Mouse (Mus musculus): ENCODE results near the gene Mosmo. TPM values are rescaled to one million over a fixed set of nuclear protein-coding genes. Genes with fewer than 3 reads are reported as not detected.

Mosmo gene
- polyA plus RNA-seq (2016; fragmentation: Nextera tagmentation; extraction: Ambion mirVana), result 15.2 and 19.0 TPM in 2 replicates

DNA sequence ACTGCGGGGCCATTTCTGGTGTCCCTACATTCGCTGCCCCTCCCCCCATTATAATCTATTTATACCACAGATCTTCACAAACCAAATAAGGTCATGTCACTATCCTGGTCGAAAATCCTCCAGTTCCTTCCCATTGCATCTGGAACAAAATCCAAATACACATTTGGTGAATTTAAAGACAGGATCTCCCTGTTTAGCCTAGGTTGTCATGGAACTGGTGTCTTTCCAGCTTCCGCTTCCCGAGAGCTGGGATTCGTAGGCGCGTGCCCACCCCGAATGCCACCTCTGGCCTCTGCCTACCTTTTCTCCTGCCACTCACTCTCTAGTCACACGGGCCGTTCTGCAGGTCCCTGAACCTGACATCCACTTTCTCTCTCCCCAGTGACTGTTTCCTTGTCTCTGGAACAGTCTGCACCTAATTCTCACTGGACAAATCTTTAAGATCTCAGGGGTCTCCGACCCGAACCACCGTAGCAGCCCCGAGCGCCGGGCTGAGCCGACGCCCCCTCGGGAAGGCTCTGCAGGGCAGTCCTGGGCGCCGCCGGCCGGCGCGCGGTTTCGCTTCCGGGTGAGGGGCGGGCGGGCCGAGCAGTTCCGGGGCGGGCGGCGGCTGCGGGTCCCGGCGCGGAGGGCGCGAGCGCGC, at the start of gene Mosmo:
TSS of gene Mosmo (plus strand) at position 618 of the 643 bp plus-strand sequence.
- Histone ChIP-seq H3K9ac (peak within 1 kb of the TSS; percentile 94), H3K4me1 (peaks cover 25% of the 10 kb centered on the region), H3K27ac (peak within 1 kb of the TSS; percentile 87), H3K9me3 (replicated peaks) (no peaks in the 10 kb centered on the region), H3K27me3 (no peaks in the 10 kb centered on the region), H3K4me3 (peak within 1 kb of the TSS; percentile 89), H3K36me3 (no peaks in the 10 kb centered on the region), H3K4me2 (replicated peaks) (peak within 1 kb of the TSS; percentile 70)
- WGBS, result under 1% methylated on average over 37 of the region's 44 CpGs
- ATAC-seq (ENCODE audit: low FRiP score), result peak; percentile 98

DNA sequence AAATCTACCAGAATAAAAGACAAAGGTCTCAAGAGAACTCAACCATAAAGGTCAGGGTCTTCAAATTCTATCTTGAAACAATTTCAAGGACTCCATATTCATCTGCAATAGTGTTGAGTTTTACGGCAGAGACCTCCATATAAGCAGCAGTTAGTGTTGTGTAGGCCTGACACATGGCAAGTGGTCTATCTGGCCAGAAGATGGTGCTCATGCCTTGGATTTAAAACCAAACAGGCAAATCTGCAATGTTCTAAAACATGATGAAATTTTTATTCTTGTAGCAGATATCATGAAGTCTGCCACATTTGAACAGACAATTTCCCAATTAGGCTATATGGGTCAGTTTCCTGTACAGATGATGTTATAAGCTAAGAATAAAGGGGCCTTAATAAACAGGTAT, 44.9 kb upstream of the Mosmo start:
- Histone ChIP-seq H3K4me1 (peaks cover 14% of the 10 kb centered on the region), H3K9me3 (replicated peaks) (no peaks in the 10 kb centered on the region), H3K4me3 (no peak overlapping the region), H3K27me3 (no peaks in the 10 kb centered on the region), H3K27ac (no peak overlapping the region), H3K36me3 (no peaks in the 10 kb centered on the region), H3K4me2 (replicated peaks) (no peak overlapping the region), H3K9ac (no peak overlapping the region)
- no peak for ATAC-seq (ENCODE audit: low FRiP score)
- WGBS, result 89% methylated on average over 1 of the region's 1 CpGs

DNA sequence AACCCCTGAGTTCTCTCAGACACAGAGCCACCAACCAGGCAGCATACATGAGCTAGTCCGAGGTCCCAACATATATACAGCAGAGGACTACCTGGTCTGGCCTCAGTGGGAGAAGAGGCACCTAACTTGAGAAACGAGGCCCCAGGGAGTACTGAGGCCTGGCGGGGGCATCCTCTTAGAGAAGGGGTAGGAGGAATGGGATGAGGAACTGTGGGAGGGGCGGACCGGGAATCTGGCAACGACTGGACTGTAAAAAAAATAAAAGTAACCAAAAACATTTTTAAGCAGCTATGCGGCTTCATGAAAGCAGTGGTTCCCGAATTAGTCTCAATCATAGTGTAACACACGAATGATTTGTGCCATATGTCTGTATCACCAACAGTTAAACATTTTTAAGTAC, 43.1 kb upstream of the Mosmo start:
- Histone ChIP-seq H3K9me3 (replicated peaks) (no peaks in the 10 kb centered on the region), H3K4me2 (replicated peaks) (peak overlapping the region; percentile 78), H3K9ac (peak overlapping the region; percentile 91), H3K27me3 (no peaks in the 10 kb centered on the region), H3K36me3 (peaks cover 14% of the 10 kb centered on the region), H3K4me3 (peak overlapping the region; percentile 96), H3K4me1 (peaks cover 14% of the 10 kb centered on the region), H3K27ac (peak overlapping the region; percentile 88; the same call in 1 of the 2 replicates)
- no peak for ATAC-seq (ENCODE audit: low FRiP score)
- WGBS, result 9% methylated on average over 9 of the region's 9 CpGs

DNA sequence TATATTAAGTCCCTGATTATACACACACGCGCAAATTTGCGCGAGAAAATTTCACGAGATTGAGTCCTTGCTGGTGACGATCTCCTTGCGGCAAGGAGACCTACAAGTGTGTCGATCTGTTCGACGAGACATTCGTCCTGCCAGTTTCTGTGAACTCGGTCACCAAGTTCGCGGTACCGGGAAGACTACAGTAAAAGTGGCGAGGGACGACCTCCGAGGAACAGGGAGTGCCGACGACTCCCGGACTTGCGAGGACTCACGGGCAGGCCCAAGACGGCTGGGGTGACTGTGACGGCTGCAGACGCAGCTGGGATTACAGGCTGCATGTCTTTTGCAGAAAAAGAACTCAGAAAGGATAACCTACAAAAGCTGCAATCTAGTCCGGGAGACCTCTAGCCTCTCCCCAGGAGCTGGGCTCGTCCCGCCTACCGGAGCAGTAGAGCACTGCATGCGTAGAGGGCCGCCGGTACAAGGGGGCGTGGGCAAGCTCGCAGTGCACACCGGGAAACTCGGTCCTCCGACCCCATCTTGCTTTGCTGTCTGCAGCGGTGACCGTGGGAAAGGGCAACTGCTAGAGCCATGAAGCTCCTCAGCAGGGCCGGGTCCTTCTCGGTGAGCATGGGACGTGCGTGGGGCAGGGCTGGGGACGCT, 42.6 kb upstream of the Mosmo start, which contains the start of gene Uqcrc2:
TSS of gene Uqcrc2 (plus strand) at position 466 of the 651 bp plus-strand sequence.
- under 1% methylated on average over 45 of the region's 45 CpGs for WGBS
- Histone ChIP-seq H3K9me3 (replicated peaks) (no peaks in the 10 kb centered on the region), H3K4me2 (replicated peaks) (peak within 1 kb of the TSS; percentile 78), H3K4me3 (peak within 1 kb of the TSS; percentile 96), H3K27ac (peak within 1 kb of the TSS; percentile 88), H3K36me3 (peaks cover 19% of the 10 kb centered on the region), H3K4me1 (peaks cover 14% of the 10 kb centered on the region), H3K9ac (peak within 1 kb of the TSS; percentile 91), H3K27me3 (no peaks in the 10 kb centered on the region)
- peak; percentile 99 for ATAC-seq (ENCODE audit: low FRiP score)

DNA sequence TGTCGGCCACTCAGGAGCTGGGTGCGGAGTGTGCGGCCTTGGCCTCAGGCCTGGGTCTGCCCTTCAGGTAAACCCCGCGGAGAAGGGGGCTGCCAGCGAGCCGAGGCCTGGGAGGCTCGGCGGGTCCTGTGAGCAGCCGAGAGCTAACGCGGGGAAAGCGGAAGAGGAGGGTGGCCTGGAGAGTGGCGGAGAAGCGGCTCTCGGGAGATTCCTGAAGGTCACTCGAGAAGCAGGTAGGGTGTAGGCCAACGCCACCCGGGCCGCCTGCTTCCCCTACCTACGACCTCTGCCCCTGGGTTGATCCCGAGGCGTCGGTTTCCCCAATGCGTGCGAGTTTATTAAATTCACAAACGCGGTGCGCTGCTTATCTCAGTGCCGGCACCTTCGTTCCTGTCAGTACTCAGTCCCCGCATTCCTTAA, 42.0 kb upstream of the Mosmo start:
- peak; percentile 90 for ATAC-seq (ENCODE audit: low FRiP score)
- H3K9me3 ChIP-seq (replicated peaks), result no peaks in the 10 kb centered on the region

DNA sequence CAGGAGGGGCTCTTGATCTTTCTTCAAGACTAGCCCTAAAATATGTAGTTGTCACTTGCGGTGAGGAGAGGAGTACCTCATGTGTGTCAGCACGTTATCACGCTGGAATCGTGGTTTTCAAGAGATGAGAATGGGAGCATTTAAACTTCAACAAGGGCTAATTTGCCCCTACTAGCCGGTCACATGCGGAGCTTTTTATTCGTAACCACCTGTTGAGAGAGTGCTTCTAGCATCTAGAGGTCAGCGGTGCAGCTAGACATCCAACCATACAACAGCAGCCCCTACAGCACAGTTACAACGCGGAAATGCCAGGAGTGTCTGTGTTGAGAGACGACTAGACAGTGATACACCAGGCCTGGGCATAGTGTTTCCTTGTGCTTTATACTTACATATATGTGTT, 41.6 kb upstream of the Mosmo start:
- H3K27ac ChIP-seq, result no peak overlapping the region; the same call in 1 of the 2 replicates
- H3K4me1 ChIP-seq, result peaks cover 14% of the 10 kb centered on the region
- peak overlapping the region; percentile 91 for H3K9ac ChIP-seq
- H3K27me3 ChIP-seq, result no peaks in the 10 kb centered on the region
- H3K4me2 ChIP-seq (replicated peaks), result peak overlapping the region; percentile 78
- 4% methylated on average over 11 of the region's 11 CpGs for WGBS
- no peaks in the 10 kb centered on the region for H3K9me3 ChIP-seq (replicated peaks)
- peak overlapping the region; percentile 96 for H3K4me3 ChIP-seq
- peaks cover 28% of the 10 kb centered on the region for H3K36me3 ChIP-seq
- ATAC-seq (ENCODE audit: low FRiP score), result no peak

More for the DNA sequence above, 42.0 kb upstream of the Mosmo start:
- peak overlapping the region; percentile 96 for H3K4me3 ChIP-seq
- WGBS, result under 1% methylated on average over 31 of the region's 32 CpGs
- peaks cover 24% of the 10 kb centered on the region for H3K36me3 ChIP-seq
- H3K4me1 ChIP-seq, result peaks cover 14% of the 10 kb centered on the region
- peak overlapping the region; percentile 88 for H3K27ac ChIP-seq
- H3K9ac ChIP-seq, result peak overlapping the region; percentile 91
- H3K4me2 ChIP-seq (replicated peaks), result peak overlapping the region; percentile 78
- H3K27me3 ChIP-seq, result no peaks in the 10 kb centered on the region

DNA sequence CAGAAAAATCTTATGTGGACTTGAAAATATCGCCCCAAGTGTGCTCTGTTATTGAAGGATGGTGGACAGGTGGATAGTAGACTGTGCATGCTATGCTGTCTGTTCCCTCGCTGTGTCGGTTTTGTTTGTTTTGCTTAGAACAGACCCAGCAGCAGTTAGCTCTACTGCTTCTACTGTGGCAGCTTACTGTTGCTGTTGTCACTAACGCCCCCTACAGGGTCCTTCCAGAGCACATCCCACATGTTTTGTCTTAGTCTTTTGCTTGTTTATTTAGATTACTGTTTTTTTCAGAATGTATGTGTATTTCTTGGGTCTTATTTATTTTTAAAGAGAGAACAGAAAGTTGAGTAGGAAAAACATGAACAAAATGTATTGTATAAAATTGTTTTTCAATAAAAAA, 34.2 kb upstream of the Mosmo start:
- H3K9ac ChIP-seq, result no peak overlapping the region
- peaks cover 75% of the 10 kb centered on the region for H3K36me3 ChIP-seq
- H3K27ac ChIP-seq, result no peak overlapping the region
- WGBS, result 69% methylated on average over 4 of the region's 4 CpGs
- ATAC-seq (ENCODE audit: low FRiP score), result no peak
- no peaks in the 10 kb centered on the region for H3K4me1 ChIP-seq
- no peaks in the 10 kb centered on the region for H3K9me3 ChIP-seq (replicated peaks)
- no peaks in the 10 kb centered on the region for H3K27me3 ChIP-seq
- no peak overlapping the region for H3K4me2 ChIP-seq (replicated peaks)
- no peak overlapping the region for H3K4me3 ChIP-seq

DNA sequence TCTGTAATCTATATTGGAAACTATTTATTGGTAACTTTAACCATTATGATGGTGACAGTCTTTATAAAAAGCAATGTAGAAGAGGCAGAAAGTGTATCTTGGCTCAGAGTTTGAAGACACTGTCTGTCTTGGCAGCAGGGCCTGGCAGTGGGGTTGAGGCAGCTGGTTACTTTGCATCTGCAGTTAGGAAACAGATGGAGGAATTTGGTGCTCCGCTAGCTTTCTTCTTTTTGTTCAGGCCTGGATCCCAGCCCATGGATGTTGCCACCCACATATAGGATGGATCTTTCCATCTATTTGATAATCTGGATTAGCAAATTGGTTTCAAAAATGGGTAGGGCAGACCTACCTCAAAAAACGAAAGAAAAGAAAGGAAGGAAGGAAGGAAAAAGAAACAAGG, 29.6 kb upstream of the Mosmo start:
- Histone ChIP-seq H3K27ac (no peak overlapping the region), H3K4me3 (no peak overlapping the region), H3K27me3 (no peaks in the 10 kb centered on the region), H3K9me3 (replicated peaks) (no peaks in the 10 kb centered on the region), H3K4me1 (no peaks in the 10 kb centered on the region), H3K9ac (no peak overlapping the region), H3K36me3 (peaks cover 85% of the 10 kb centered on the region), H3K4me2 (replicated peaks) (no peak overlapping the region)
- 88% methylated on average over 2 of the region's 2 CpGs for WGBS
- no peak for ATAC-seq (ENCODE audit: low FRiP score)

DNA sequence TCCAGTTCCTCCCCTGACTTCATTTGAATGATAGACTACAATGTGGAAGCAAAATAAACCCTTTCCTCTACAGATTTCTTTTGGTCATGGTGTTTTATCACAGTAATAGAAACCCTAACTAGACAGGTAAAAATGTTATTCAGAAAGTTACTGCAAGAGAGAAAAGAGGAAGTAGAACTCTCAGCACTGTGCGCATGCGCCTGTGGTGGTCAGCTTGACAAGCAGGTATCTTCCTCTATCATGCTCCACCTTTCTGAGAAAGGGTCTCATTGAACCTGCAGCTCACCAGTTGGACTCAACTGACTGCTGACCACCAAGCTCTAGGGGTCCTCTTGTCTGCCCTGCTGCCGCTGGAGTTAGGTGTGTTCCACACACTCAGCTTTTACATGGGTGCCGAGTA, 15.3 kb upstream of the Mosmo start:
- 97% methylated on average over 4 of the region's 4 CpGs for WGBS
- Histone ChIP-seq H3K4me1 (no peaks in the 10 kb centered on the region), H3K27me3 (no peaks in the 10 kb centered on the region), H3K9ac (no peak overlapping the region), H3K27ac (no peak overlapping the region), H3K36me3 (peaks cover 30% of the 10 kb centered on the region), H3K9me3 (replicated peaks) (no peaks in the 10 kb centered on the region), H3K4me2 (replicated peaks) (no peak overlapping the region), H3K4me3 (no peak overlapping the region)
- no peak for ATAC-seq (ENCODE audit: low FRiP score)

DNA sequence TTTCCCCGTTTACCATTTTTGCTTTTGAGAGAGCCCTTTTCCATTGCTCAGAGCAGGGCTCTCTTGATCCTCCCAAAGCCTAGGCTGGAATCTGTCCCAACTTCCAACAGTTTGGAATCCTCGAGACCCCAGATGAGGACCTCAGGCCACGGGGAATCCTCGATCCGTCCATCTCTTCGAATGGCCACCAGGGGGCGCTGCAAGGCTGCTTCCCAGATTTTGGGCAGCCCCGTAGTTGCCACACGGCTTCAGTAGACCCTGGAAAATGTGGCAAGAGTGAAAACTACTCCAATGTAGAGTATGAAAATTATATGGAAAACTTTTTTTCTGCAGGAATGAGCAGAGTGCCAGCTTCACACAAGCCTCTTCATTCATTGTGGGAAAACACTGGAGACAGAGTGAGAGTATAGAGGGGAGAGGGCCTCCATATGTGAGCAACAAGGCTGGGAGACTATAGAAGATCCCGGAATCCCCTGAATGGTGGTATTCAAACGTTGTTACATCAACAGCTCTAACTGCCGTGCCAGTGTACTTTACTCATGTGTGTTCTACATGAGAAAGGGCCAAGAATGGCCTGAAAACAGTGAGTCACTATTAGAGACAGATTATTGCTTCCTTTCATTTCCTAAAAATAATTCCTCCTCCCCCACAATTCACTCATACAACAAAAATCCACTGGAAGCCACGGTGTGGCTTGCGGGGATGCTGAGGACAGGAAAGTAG, 7.1 kb upstream of the Mosmo start, which contains the start of gene Pdzd9:
TSS of gene Pdzd9 (minus strand) at position 191 of the 723 bp plus-strand sequence.
- Histone ChIP-seq H3K27me3 (no peaks in the 10 kb centered on the region), H3K4me1 (no peaks in the 10 kb centered on the region), H3K9ac (no peak within 1 kb of the TSS), H3K4me2 (replicated peaks) (no peak within 1 kb of the TSS), H3K4me3 (no peak within 1 kb of the TSS), H3K9me3 (replicated peaks) (no peaks in the 10 kb centered on the region), H3K27ac (no peak within 1 kb of the TSS), H3K36me3 (no peaks in the 10 kb centered on the region)
- 26% methylated on average over 14 of the region's 14 CpGs for WGBS
- ATAC-seq (ENCODE audit: low FRiP score), result no peak; the same call in 1 of the 2 replicates

DNA sequence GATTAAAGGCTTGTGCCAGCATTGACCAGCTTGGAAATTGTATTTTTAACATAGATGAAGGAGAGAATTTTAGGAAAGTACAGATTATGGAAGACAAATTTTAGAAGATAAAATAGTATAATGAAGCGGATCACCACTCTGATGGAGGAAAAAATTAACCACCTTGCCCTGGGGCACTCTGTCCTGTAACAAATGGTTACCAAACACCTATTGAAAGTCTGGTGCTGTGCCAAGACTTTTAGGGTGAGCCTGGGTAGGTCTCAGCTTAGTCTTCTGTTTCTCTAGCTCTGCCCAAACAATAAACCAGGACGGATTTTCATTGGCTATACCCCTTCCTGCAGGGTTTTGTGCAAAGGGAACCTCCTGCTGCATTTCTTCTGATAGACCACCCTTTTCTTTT, 6.1 kb upstream of the Mosmo start:
- 68% methylated on average over 2 of the region's 2 CpGs for WGBS
- no peak for ATAC-seq (ENCODE audit: low FRiP score)

More for the DNA sequence above, 6.1 kb upstream of the Mosmo start:
- no peak overlapping the region for H3K4me2 ChIP-seq (replicated peaks)
- peaks cover under 1% of the 10 kb centered on the region for H3K4me1 ChIP-seq
- H3K36me3 ChIP-seq, result no peaks in the 10 kb centered on the region
- no peak overlapping the region for H3K4me3 ChIP-seq
- H3K9ac ChIP-seq, result no peak overlapping the region
- H3K27ac ChIP-seq, result no peak overlapping the region
- no peaks in the 10 kb centered on the region for H3K27me3 ChIP-seq
- H3K9me3 ChIP-seq (replicated peaks), result no peaks in the 10 kb centered on the region
